Mouse (Mus musculus) ZHBTc4 (cell line): ENCODE results near the gene Fgfr1op.
"Not testable (repeated sequence)": the region's sequence is repeated elsewhere in the genome, so short reads cannot be mapped to it uniquely, and the experiment has no call there.

ENCODE experiments used
- DNase-seq: peaks from one replicate; pipeline ENCODE4 v3.0.0-alpha.2; 2011; ENCODE audit warnings: low read depth, low spot score

Gene Fgfr1op

DNA sequence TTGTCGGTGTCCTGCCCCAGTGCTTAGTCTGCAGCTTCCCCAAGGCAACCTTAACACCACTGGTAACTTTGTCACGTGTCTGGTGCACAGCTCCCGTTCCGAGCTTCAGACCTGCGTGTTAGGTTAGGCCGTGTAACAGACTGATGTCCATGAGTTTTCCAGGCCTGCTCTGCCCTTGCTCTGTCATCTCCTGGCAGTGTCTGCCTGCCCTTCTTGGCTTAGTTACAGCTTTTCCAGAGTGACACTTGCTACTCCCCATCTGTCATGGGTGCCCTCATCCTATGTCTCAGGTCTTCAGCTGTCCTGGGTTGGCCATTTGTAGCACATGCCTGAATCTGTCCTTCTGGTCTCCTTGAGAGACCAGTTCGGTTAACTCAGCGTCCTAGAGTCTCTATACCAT, 2.1 kb downstream of the Fgfr1op start:
- DNase-seq = not testable (repeated sequence)

GRCm38 (mm10) chr17:8170331-8170730, 5.0 kb downstream of the Fgfr1op start:
- DNase-seq = no peak

GRCm38 (mm10) chr17:8171081-8171480, 5.8 kb downstream of the Fgfr1op start:
- DNase-seq = no peak

GRCm38 (mm10) chr17:8177090-8177489, 11.8 kb downstream of the Fgfr1op start:
- no peak for DNase-seq

DNA sequence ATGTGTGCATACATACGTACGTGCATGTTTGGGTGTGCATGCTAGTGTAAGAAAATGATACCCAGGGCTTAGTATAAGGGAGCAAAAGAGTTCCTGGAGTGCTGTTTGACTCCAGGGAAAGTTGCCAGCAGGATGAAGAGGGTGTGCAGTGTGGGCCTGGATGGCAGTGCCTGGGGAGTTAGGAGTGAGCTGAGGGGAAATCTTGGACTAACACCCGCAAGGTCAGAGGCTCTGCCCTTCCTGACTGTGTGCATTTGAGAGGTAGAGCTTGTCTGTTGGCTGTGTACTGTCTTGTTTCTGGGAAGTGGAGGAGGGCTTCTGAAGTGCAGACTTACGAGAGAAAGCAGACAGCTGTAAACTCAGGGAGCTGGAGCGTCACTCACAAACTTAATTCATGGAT, 18.5 kb downstream of the Fgfr1op start:
- DNase-seq = no peak

DNA sequence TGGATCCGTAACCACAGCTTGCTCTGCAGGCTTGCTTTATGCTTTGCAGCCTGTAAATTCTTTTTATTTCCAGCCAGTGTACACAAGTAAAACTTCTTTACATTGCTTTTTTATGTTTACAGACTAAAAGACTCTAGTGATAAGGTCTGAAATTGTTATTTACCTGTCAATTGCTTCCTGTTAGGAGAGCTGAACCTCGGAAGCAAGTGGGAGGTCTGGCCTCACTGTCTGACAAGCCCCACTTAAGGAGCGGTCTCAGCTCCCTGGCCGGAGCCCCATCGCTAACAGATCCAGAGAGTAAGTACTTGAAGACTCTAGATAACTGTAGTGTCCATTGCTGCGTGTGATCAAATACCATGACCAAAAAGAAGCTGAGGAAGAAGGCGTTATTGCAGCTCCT, 18.9 kb downstream of the Fgfr1op start:
- DNase-seq = no peak

DNA sequence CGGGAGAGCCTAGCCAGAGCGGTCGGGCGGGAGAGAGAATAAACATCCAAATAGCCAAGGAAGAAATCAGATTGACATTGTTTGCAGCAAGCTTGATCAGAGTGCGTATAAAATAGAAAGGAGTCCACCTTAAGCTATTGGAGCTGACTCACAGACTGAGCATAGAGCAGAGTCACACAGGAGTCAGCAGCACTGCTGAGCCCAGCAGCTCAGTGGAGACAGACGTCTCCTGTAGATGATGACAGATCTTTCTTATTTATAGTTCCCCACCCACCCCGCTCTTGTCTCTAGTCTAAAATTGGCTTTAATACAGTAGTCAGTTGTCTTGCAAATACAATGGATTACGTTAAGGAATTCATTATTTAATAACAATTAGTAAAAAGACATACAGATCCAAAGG, 28.4 kb downstream of the Fgfr1op start:
- DNase-seq = no peak

DNA sequence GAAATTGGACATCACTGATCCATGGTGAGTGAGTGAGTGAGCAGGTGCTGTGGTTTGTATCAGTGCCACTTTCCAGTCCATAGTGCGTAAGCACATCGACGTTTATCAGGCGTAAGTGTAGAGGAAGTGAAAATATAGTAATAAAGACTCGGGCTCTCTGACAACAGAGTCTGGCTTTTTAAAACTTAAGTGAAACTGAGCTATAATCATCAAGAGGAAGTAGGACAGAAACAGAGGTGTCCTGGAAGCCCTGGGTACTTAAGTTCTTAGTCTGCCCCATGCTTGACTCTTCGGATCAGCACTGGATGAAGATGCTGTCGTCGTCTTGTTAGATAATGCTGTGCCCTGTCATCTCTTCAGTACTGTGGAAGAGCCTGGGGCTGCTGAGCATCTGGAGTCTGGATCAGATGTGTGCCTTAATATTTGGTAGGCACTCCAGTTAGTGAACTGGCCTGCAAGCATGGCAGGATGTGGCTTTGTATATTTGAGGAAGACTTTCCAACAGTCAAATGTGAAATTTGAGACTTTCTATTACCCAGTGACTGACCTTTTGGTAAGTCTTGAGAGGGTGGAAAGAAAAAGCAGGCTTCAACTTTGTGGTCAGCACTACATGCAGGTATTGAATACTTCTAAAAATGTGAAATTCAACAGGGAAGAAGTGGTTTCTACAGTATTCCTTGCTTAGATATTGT, 30.5 kb downstream of the Fgfr1op start:
- no peak for DNase-seq

DNA sequence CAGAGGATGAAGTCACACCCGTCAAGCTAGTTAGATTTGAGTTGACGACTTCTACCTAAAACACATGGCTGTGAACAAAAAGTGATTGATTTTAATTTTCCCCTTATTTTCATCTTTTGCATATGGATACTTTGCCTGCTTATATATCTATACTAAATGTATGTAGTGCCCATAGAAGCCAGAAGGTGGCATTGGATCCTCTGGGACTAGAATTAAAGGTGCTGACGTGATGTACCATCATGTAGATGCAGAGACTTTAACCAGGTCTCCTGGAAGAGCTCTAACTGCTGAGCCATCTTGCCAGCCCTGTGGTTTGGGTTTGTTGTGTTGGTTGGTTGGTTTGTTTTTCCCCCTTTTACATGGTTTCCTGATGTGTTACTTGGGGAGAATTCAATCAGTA, 32.4 kb downstream of the Fgfr1op start:
- DNase-seq = peak; percentile 21

DNA sequence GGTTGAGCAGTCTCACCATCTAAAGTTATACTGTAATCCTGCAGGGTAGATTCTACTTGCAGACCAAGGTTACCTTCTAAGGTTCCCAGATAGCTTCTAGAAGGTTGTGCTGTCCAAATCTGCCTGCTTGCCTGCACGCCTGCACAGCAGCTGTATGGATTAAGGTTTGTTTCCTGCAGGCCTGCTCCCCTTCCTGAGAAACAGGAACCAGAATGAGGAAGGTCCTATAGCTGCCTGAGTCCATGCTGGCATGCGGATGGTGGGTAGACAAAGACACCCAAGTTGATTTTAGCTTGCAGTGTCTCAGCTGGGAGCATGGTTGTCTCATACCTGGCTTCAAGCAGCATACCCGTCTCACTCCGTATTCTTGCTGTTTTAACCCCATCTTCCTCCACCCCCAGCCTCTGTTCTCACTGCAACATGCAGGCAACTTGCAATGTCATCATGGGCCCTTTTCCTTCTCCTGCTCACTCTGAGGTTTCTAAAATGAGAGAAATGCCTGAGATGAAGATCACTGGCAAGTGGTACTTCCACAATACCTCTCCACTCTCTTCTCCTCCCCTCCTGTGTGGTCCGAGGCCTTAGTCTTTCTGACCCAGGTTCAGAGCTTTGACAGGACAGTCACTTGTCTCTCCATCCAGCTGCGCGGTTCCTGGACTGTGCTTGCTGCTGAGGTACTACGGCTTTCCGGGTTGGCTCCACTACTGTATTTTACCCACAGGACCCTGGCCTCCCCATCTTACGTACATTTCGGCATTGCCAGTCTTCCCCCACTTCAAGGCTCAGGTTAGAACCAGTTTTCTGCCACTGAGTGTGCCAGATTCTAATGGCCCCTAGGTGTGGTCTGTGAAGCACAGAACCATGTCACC, 34.0 kb downstream of the Fgfr1op start:
- DNase-seq = no peak

- DNase-seq = no peak
Observed at GRCm38 (mm10) chr17:8199936-8200330, 34.6 kb downstream of the Fgfr1op start.

- no peak for DNase-seq
Observed at GRCm38 (mm10) chr17:8203487-8203886, 38.2 kb downstream of the Fgfr1op start.

DNA sequence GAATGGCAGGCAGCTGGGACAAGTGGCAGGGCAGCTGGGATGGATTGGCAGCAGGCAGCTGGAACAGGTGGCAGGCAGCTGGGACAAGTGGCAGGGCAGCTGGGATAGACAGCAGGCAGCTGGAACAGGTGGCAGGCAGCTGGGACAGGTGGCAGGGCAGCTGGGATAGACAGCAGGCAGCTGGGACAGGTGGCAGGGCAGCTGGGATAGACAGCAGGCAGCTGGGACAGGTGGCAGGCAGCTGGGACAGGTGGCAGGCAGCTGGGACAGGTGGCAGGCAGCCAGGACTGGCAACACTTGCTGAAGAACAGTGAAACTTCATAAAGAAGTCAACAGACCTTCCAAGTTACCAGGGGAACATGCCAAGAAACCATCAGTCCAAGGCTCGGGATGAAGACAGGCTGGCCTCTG, 39.9 kb downstream of the Fgfr1op start:
- not testable (repeated sequence) for DNase-seq

DNA sequence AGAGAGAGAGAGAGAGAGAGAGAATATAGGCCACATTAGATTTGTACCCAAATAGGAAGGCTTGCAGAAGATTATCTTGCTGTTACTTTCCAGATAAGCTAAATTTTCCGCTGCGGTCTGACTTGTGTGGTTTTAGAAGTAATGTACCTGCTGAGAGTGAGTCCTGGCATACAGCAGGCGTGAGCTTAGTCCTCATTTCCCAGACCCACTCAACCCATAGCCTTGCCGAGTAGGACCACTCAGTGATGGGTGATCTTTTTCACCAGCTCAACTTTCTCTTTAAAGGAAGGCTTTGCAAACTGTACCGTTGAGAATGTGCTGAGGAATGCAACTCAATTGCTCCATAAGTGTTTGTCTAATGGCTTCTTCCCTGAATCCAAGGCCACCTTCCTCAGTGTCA, 41.4 kb downstream of the Fgfr1op start:
- DNase-seq = peak; percentile 16

- no peak for DNase-seq
Observed at GRCm38 (mm10) chr17:8209696-8210095, 44.4 kb downstream of the Fgfr1op start.

DNA sequence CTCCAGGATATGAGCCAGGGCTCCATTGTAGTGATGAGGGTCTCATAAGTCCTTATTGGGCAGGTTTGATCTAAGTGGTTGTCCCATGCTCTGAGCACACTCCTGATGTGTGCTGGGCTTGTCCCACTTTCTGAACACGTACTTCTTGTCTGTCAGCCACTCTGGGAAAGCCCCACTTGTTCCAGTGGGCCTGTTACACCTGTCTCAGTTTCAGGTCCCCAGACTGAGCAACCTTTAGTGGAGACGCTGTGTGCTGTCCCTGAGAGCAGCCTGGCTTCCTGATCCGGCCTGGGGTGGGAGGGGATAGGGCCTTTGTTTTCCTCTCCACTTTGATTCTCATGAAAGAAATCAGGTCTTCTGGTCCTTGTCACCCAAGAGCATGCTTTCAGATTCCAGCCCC, 44.9 kb downstream of the Fgfr1op start:
- no peak for DNase-seq

DNA sequence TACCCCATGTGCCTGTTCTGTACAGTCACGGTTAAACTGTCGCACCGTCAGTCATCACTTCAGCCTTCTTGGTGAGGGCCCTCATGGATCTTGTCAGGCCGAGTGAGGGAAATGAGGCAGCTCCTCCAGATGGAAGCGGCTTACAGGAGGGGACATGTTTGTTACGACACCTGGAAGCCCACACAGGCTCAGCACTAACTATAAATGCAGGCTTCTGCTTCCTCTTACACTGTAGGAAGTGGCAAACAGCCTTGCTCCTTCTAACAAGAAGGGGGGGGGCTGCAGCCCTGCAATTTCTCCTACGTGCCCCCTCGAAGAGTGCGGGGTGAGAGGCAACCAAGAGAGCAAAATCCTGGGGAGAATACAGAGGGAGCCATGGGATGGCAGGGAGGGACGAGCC, 45.4 kb downstream of the Fgfr1op start:
- DNase-seq = no peak

DNA sequence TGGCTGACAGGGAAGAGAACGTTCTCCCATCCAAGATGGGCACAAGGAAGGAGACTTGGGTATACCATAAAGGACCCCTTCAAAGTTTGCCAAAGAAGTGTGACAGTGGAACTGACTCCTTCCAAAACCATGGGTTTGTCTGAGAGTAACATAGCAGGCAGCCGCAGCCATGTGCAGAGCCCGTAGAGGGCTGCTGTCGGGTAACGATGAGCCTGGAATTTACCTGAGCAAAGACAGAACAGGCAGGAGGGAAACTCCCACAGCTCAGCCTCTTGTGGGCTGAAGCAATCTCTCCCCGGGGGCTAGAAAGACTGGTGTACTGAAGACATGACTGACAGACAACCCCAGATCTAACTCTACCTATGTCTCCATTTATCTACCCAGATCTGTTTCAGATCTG, 46.1 kb downstream of the Fgfr1op start:
- DNase-seq = no peak

DNA sequence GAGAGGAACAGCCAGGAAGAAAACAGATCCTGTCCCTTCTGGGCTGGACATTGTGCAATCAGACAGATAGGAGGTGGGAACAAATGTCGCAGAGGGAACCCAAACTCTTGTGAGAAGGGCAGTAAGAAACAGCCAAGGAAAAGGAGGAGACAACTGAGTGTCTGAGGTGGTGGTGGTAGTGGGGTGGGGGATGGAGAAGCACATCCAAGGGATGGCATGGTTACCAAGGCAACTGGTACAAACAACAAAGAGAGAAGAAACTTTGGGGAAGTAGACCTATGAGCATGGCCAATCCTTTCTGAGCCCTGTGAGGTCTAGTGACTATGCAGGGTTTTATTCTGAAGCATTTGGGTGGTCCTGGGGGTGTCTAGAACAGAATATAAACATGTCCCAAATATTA, 49.1 kb downstream of the Fgfr1op start:
- DNase-seq = no peak

DNA sequence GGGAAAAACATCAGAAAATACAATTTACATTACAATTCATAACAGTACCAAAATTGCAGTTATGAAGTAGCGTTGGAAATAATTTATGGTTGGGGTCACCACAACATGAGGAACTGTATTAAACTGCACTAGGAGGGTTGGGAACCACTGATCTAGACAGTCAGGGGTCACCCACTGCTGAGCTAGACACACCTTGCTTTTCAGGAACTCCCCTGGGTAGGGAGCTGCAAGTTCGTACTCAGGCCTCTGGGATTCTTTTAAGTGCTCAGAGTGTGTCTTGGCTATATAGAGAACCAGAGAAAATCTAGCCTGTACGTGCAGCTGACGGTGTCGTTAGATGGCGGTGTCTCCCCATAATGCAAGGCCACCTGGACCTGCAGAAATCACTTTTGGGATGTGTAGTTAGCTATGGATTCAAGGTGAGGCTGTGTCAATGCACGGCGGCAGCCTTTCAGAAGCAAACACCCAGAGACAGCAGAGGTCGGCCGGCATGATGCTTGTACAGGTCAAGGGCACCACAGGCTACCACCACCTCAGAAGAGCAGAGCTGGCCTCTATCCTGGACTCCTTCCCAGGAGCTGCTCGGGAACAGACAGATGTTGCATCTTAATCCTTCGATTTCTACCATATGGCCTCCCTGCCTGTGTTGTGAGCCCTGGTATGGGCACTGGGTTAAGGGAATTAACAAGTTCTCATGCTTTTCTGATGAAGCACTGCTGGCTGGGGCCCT, 49.9 kb downstream of the Fgfr1op start:
- no peak for DNase-seq

DNA sequence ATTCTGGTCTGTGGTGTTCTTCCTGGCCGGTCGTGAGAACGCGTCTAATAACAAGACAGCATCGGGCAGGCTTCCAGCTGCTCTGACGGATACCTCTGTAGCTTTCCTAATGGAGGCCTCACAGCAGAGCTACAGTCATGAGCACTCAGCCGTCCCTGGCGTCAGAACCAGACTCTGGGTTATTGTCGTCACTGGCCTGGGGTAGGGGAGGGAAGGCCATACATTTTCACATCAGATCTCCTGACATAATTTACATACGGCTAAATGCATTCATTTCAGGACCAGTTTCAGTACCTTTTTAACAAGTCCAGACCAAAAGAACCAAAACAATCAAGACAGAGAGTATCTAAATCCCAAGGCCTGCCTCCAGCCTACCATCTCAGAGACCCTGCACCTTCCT, 57.9 kb downstream of the Fgfr1op start:
- DNase-seq = no peak

- DNase-seq = no peak
Observed at GRCm38 (mm10) chr17:8224072-8224471, 58.8 kb downstream of the Fgfr1op start.
